Mouse (Mus musculus): ENCODE results near the gene Trappc2l. TPM values are rescaled to one million over a fixed set of nuclear protein-coding genes. Genes with fewer than 3 reads are reported as not detected.

Trappc2l gene
- polyA plus RNA-seq, 1 experiment from 2014 or later: 61.8 TPM

GRCm38 (mm10) chr8:122616181-122616905 is 4.9 kb downstream of the Trappc2l start:
- no peak overlapping the region for H3K4me3 ChIP-seq (replicated peaks)
- H3K27me3 ChIP-seq (replicated peaks): no peaks in the 10 kb centered on the region
- H3K9me3 ChIP-seq: no peaks in the 10 kb centered on the region
- H3K4me2 ChIP-seq: no peak overlapping the region
- 55% methylated on average over 9 of the region's 9 CpGs for WGBS
- no peaks in the 10 kb centered on the region for H3K36me3 ChIP-seq
- no peak for ATAC-seq (ENCODE audit: insufficient read depth, low FRiP score, low read depth)
- 0 out of 2 replicates have a peak overlapping the region, but pooled peaks have one; percentile 33 for H3K27ac ChIP-seq
- H3K9ac ChIP-seq: no peak overlapping the region
- H3K4me1 ChIP-seq: peaks cover 24% of the 10 kb centered on the region

DNA sequence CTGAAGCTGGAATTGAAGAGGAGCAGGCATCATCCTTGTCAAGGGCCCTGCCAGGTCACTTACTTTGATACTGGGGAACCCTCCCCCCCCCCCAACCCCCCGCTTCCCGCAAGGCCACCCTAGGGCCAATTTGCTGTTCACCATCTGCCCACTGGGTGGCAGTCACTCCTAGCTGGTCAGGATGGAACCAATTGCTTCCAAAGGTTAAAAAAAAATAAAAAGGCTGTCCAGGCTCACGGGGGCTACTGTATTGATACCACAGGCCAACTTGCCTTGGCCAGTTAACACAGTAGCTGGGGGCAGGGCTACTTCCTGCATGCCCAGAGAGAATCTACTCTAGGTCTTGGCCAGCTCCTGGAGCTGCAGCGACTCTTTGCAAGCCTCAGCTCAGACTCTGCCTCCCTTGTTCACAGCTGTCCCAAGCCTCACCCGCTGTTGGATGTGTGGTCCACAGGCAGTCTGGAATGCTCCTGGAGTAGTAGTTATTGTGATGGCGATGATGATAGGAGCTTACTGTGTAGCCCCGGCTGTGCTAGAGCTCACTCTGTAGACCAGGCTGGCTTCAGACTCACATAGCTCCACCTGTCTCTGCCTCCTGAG is 6.6 kb downstream of the Trappc2l start:
- 37% methylated on average over 5 of the region's 7 CpGs for WGBS
- Histone ChIP-seq H3K36me3 (no peaks in the 10 kb centered on the region), H3K9ac (no peak overlapping the region), H3K27ac (no peak overlapping the region), H3K9me3 (no peaks in the 10 kb centered on the region), H3K4me1 (peaks cover 16% of the 10 kb centered on the region), H3K4me3 (replicated peaks) (no peak overlapping the region), H3K4me2 (no peak overlapping the region), H3K27me3 (replicated peaks) (no peaks in the 10 kb centered on the region)
- ATAC-seq (ENCODE audit: insufficient read depth, low FRiP score, low read depth): no peak

- 75% methylated on average over 6 of the region's 6 CpGs for WGBS
- H3K4me1 ChIP-seq: peaks cover 16% of the 10 kb centered on the region
- H3K27ac ChIP-seq: no peak overlapping the region
- H3K27me3 ChIP-seq (replicated peaks): no peaks in the 10 kb centered on the region
- no peak overlapping the region for H3K9ac ChIP-seq
- no peak overlapping the region for H3K4me3 ChIP-seq (replicated peaks)
- ATAC-seq (ENCODE audit: insufficient read depth, low FRiP score, low read depth): peak; percentile 68; the same call in 1 of the 2 replicates
- no peaks in the 10 kb centered on the region for H3K36me3 ChIP-seq
- H3K4me2 ChIP-seq: no peak overlapping the region
- H3K9me3 ChIP-seq: no peaks in the 10 kb centered on the region
These were observed 7.4 kb downstream of the Trappc2l start for GRCm38 (mm10) chr8:122618660-122619378.

DNA sequence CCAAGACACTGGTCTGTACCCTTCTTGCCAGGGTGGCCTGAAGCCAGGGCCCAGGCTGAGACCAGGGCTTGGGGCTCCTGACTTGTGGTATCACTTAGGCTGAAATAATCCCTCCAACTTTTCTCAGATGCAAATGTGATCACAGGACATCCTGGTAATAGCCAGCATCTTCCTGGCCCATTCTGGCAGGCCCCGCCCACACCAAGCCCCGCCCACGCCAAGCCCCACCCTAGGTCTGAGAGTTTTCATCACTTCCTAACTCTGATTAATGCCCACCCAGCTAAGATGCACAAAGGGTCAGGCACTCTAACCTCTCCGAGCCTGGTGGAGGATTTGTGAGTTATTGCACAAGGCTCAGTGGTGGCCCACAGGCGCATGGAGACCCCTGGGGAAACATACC is 9.0 kb downstream of the Trappc2l start:
- WGBS: 22% methylated on average over 5 of the region's 5 CpGs

DNA sequence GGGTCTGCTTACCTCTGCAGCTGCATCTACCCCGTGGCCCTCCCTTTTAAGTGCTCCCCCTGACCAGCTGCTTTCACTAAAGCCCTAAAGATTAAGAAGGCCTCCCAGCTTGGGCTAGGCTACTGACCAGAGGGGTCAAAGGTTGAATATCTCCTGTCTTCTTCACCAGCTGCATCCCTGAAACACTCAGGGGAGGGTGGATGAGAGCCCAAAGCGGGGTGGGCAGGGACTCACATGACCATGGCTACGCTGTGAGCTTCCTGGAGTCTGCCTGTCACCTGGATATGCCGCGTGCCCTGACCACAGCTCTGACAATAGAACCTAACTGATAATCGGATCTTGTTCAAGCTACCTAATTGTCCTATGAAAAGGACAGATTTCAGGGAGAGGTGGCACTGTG is 11.3 kb downstream of the Trappc2l start, which contains the start of gene Pabpn1l:
Gene Pabpn1l, minus strand, starts transcription at position 13 of the 400 bp plus-strand sequence.
- Histone ChIP-seq H3K4me2 (no peak within 1 kb of the TSS), H3K9me3 (no peaks in the 10 kb centered on the region), H3K4me3 (replicated peaks) (no peak within 1 kb of the TSS), H3K27me3 (replicated peaks) (no peaks in the 10 kb centered on the region), H3K4me1 (peaks cover 4% of the 10 kb centered on the region), H3K36me3 (no peaks in the 10 kb centered on the region), H3K9ac (no peak within 1 kb of the TSS), H3K27ac (no peak within 1 kb of the TSS)
- WGBS: 70% methylated on average over 6 of the region's 6 CpGs
- no peak for ATAC-seq (ENCODE audit: insufficient read depth, low FRiP score, low read depth)

More for the DNA sequence above, 9.0 kb downstream of the Trappc2l start:
- Histone ChIP-seq H3K4me2 (no peak overlapping the region), H3K9ac (no peak overlapping the region), H3K27me3 (replicated peaks) (no peaks in the 10 kb centered on the region), H3K4me3 (replicated peaks) (no peak overlapping the region), H3K27ac (no peak overlapping the region), H3K36me3 (no peaks in the 10 kb centered on the region), H3K9me3 (no peaks in the 10 kb centered on the region), H3K4me1 (peaks cover 15% of the 10 kb centered on the region)
- ATAC-seq (ENCODE audit: insufficient read depth, low FRiP score, low read depth): no peak

GRCm38 (mm10) chr8:122623844-122624642 is 12.6 kb downstream of the Trappc2l start:
- Histone ChIP-seq H3K36me3 (no peaks in the 10 kb centered on the region), H3K4me2 (no peak overlapping the region), H3K4me3 (replicated peaks) (no peak overlapping the region), H3K9ac (no peak overlapping the region), H3K9me3 (no peaks in the 10 kb centered on the region), H3K4me1 (no peaks in the 10 kb centered on the region), H3K27me3 (replicated peaks) (no peaks in the 10 kb centered on the region), H3K27ac (no peak overlapping the region)
- WGBS: 92% methylated on average over 17 of the region's 17 CpGs
- no peak for ATAC-seq (ENCODE audit: insufficient read depth, low FRiP score, low read depth)

- Histone ChIP-seq H3K4me3 (replicated peaks) (no peak overlapping the region), H3K9me3 (no peaks in the 10 kb centered on the region), H3K4me2 (no peak overlapping the region), H3K27me3 (replicated peaks) (0 out of 2 replicates have a peak, but pooled peaks cover 3% of the 10 kb centered on the region), H3K9ac (no peak overlapping the region), H3K27ac (no peak overlapping the region), H3K4me1 (no peaks in the 10 kb centered on the region), H3K36me3 (no peaks in the 10 kb centered on the region)
- no peak for ATAC-seq (ENCODE audit: insufficient read depth, low FRiP score, low read depth)
- 70% methylated on average over 5 of the region's 5 CpGs for WGBS
These were observed 13.2 kb downstream of the Trappc2l start for GRCm38 (mm10) chr8:122624653-122625052.

DNA sequence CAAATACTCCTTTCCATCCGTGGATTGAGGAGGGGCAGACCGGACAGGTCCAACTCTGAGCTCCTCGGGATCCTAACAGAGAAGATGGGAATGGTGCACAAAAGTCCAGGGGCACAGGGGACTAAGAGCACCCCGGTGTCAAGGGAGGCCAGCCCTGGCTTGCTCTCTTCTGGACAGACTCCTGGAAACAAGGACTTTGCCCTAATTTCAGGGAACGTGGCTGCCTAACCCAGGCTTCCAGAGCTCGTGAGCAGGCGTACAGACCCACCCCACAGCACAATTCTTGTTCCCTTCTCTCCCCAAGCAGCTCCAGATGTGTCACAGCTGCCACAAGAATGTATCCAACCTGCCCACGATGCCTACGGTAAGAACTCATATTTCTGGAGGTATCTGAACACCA is 14.4 kb downstream of the Trappc2l start:
- ATAC-seq (ENCODE audit: insufficient read depth, low FRiP score, low read depth): no peak
- Histone ChIP-seq H3K4me2 (no peak overlapping the region), H3K9ac (no peak overlapping the region), H3K9me3 (no peaks in the 10 kb centered on the region), H3K27ac (no peak overlapping the region), H3K36me3 (no peaks in the 10 kb centered on the region), H3K4me3 (replicated peaks) (no peak overlapping the region), H3K27me3 (replicated peaks) (peaks cover 10% of the 10 kb centered on the region; the same call in 1 of the 2 replicates), H3K4me1 (no peaks in the 10 kb centered on the region)
- WGBS: 71% methylated on average over 9 of the region's 9 CpGs

DNA sequence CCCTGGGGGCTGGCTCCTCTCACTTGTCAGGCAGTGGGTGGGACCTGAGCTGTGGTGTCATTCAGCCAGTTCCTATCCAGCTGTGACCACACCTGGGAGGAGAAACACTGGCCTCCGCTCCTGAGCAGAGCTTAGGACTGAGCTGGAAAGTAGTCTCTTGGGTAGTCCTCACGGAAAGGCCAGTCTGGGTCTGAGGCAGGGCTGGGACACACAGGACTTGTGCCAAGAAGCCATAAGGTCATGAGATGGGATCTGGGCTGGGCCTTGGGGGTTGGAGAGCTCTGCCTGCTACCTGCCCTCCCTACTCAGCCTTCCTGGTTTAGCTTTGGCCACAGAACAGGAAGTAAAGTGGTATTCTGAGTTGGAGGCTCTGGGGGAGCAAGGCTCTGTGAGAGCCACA is 15.5 kb downstream of the Trappc2l start:
- H3K4me1 ChIP-seq: no peaks in the 10 kb centered on the region
- no peak overlapping the region for H3K27ac ChIP-seq
- H3K9ac ChIP-seq: no peak overlapping the region
- ATAC-seq (ENCODE audit: insufficient read depth, low FRiP score, low read depth): peak; percentile 16; the same call in 1 of the 2 replicates
- no peaks in the 10 kb centered on the region for H3K36me3 ChIP-seq
- H3K27me3 ChIP-seq (replicated peaks): peaks cover 10% of the 10 kb centered on the region; the same call in 1 of the 2 replicates
- 88% methylated on average over 2 of the region's 2 CpGs for WGBS
- H3K4me3 ChIP-seq (replicated peaks): no peak overlapping the region
- no peak overlapping the region for H3K4me2 ChIP-seq
- H3K9me3 ChIP-seq: no peaks in the 10 kb centered on the region

GRCm38 (mm10) chr8:122629388-122629787 is 17.9 kb downstream of the Trappc2l start:
- 59% methylated on average over 10 of the region's 10 CpGs for WGBS
- peaks cover 10% of the 10 kb centered on the region; the same call in 1 of the 2 replicates for H3K27me3 ChIP-seq (replicated peaks)
- no peak overlapping the region for H3K4me2 ChIP-seq
- H3K9ac ChIP-seq: no peak overlapping the region
- no peak overlapping the region for H3K27ac ChIP-seq
- H3K36me3 ChIP-seq: no peaks in the 10 kb centered on the region
- no peak for ATAC-seq (ENCODE audit: insufficient read depth, low FRiP score, low read depth)
- H3K4me1 ChIP-seq: no peaks in the 10 kb centered on the region
- no peaks in the 10 kb centered on the region for H3K9me3 ChIP-seq
- H3K4me3 ChIP-seq (replicated peaks): no peak overlapping the region

- ATAC-seq (ENCODE audit: insufficient read depth, low FRiP score, low read depth): no peak
- no peak overlapping the region for H3K4me3 ChIP-seq (replicated peaks)
- H3K27ac ChIP-seq: no peak overlapping the region
These were observed 19.3 kb downstream of the Trappc2l start for GRCm38 (mm10) chr8:122630696-122631095.

More at GRCm38 (mm10) chr8:122630696-122631095, 19.3 kb downstream of the Trappc2l start:
- Histone ChIP-seq H3K27me3 (replicated peaks) (peaks cover 10% of the 10 kb centered on the region; the same call in 1 of the 2 replicates), H3K4me2 (peak overlapping the region; percentile 8; the same call in 1 of the 2 replicates), H3K4me1 (peaks cover 5% of the 10 kb centered on the region; the same call in 1 of the 2 replicates), H3K9ac (no peak overlapping the region), H3K36me3 (no peaks in the 10 kb centered on the region), H3K9me3 (no peaks in the 10 kb centered on the region)
- 60% methylated on average over 22 of the region's 22 CpGs for WGBS
